Mouse (Mus musculus) monocyte, adult 5-6 weeks (primary cell): ENCODE data around the gene Uck2. TPM values are rescaled to one million over a fixed set of nuclear protein-coding genes. Genes with fewer than 3 reads are reported as not detected.

Experiments
- ATAC-seq: fragments of 153-309, 156-312 bp; replicated peaks from 2 replicates; pipeline ENCODE4 v1.8.0; 2017; ENCODE audit warnings: mild to moderate bottlenecking; ENCODE audit not compliant: low TSS enrichment, insufficient number of reproducible peaks, severe bottlenecking, poor library complexity, low FRiP score
- total RNA-seq: library from RNA; stranded (forward); fragments of 200-1000, 200-491, 200-594 nt; gene quantifications from 3 replicates; pipeline ENCODE4 v1.2.3, GENCODE M21; 2017

The Uck2 gene
- total RNA-seq, 1 experiment from 2014 or later: 12.9 TPM

- ATAC-seq: no peak
These were observed 18.4 kb downstream of the Uck2 start for GRCm38 (mm10) chr1:167266720-167267119.

GRCm38 (mm10) chr1:167265366-167265765 is 19.8 kb downstream of the Uck2 start:
- ATAC-seq: no peak

- ATAC-seq: no peak
These were observed 22.6 kb downstream of the Uck2 start for GRCm38 (mm10) chr1:167262489-167263041.

GRCm38 (mm10) chr1:167261750-167262149 is 23.4 kb downstream of the Uck2 start:
- no peak for ATAC-seq

- no peak for ATAC-seq
These were observed 25.4 kb downstream of the Uck2 start for GRCm38 (mm10) chr1:167259702-167260101.

- no peak for ATAC-seq
These were observed 28.3 kb downstream of the Uck2 start for GRCm38 (mm10) chr1:167256724-167257302.

- no peak for ATAC-seq
These were observed 31.5 kb downstream of the Uck2 start for GRCm38 (mm10) chr1:167253579-167253978.

GRCm38 (mm10) chr1:167249881-167250280 is 35.2 kb downstream of the Uck2 start:
- ATAC-seq: no peak

- no peak for ATAC-seq
These were observed 35.9 kb downstream of the Uck2 start for GRCm38 (mm10) chr1:167249252-167249651.

DNA sequence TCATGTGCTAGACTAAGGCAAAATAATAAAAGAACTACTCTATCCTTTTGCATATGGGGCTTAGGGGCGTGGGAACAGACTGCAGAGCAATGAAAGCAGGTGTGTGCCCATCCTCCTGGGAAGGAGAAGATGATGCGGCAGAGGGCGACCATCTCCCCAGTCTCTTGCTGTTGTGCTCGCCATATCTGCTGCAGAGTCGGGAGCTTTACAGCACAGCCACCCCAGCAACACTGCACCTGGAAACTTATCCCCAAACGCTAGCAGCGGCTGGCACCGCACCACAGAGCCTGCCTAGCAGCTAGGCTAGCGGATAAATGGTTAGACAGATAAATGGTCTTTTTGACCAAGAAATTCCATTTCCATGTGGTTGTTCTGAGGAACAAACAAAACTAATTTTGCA is 37.2 kb downstream of the Uck2 start:
- no peak for ATAC-seq

- peak; percentile 16; the same call in 1 of the 2 replicates for ATAC-seq
These were observed 38.1 kb downstream of the Uck2 start for GRCm38 (mm10) chr1:167246976-167247375.

- ATAC-seq: peak; percentile 59
These were observed 38.8 kb downstream of the Uck2 start for GRCm38 (mm10) chr1:167246275-167246674.

DNA sequence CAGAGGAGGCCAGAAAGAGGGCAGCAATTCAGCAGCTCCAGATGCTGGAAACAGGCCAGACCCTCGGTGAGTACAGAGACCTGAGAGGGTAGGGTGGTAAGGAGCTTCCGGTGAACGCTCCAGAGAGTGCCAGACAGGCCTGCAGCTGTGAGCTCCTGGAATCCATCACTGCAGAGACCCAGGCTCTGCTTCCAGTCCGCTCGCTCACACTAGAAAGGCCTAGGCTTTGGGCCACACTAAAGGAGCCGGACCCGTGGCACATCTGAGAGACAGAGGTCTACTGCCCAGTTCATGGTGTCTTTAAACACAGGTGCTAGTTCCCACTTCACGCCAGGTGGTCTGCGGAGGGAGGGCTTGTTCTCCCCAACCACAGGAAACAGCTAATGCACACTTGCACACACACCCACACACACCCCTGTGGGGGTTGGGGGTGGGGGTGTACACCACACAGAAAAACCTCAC is 39.9 kb downstream of the Uck2 start:
- no peak for ATAC-seq

DNA sequence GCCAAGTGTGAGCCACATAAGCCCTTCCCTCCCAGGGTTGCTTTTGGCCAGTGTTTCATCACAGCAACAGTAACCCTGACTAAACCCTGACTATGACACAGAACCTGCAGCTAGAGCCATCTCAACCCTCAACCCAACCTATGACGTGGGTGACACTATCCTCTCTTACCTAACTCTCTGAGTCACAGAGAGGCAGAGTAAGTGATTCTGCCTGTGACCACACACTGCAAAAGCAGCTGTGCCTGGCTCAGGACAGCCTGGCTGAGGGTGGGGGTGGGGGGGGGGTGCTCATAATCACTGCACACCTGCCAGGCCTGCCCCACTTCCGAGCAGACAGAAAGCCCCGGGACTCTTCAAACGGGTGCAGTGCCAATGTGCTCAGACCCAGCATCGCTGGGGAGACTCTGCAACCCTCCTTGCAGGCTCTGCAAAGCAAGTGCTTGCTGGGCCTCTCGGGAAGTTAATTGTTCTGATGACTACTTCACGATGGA is 42.9 kb downstream of the Uck2 start:
- peak; percentile 52 for ATAC-seq

DNA sequence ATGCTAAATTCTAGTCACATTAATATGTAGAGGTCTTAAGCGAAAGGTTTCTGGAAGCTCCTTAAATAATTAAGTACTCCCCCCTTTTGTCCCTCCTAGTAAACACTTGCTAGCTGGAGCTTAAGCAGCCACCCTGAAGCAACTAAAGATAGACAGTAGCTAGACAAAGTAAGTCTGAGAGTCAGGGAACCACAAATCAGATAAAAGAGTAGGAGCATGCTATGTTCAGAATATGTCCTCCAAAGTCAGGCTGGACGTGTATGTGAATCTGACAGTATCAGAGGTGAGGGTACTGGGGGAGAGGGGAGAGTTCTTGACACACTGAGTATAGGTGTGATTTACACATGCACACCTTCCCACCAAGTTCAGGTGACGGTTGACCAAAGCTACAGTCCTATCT is 43.6 kb downstream of the Uck2 start:
- ATAC-seq: no peak

DNA sequence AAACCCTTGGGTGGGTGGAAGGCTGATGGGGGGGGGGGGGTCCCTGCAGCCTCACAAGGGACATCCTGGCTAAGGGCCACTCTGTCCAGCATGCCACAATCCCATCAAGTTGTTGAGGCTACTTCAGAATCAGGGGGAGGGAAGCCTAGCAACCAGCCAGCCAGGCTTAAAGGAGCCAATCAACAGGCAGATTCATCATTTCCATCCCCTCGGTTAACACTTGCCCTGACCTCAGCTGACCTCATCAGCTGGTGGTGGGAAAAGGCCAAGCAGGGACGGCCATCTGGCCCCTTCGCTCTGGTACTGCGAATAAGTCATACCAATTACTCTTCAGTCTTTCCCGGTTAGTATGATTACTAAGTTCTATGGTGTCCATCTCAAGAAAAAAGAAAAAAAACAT is 44.8 kb downstream of the Uck2 start:
- ATAC-seq: no peak

GRCm38 (mm10) chr1:167239916-167240315 is 45.2 kb downstream of the Uck2 start:
- ATAC-seq: no peak

DNA sequence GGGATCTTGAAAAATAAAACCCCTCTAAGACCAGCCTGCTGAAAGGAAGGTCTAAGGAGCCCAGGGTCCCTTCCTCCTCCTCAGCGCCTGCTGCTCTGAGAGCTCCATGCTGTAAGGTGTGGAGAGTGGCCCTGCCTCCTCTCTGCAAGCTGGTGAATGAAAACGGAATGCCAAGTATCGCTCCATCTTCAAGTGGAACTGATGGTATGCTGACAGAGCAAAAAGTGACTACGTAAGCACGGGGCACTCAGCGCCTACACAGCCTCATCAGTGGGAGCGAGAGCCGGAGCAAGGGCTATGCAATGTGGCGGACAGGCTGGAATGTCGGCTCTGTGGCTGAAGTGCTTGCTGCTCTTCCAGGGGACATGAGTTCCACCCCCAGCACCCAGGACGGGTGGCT is 47.3 kb downstream of the Uck2 start:
- no peak for ATAC-seq

GRCm38 (mm10) chr1:167236790-167237189 is 48.3 kb downstream of the Uck2 start:
- no peak for ATAC-seq

DNA sequence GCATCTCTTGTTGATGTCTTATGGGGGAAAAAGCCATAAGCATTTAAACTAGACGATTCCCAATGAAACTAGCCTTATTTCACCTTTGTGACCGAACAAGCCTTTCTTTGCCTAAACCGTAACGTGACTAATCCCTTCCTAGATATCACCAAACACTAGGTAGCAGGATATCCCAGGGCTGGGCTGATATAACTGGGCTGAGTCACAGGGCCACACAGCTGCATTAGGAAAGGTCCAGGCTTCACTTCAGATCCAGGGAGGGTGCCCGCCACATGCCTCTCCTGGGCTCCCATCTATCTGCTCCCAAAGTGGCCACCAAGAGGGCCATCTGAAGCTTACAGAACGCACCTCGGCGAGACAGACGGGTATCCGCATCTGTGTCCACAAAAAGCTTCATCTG is 50.8 kb downstream of the Uck2 start:
- ATAC-seq: no peak

DNA sequence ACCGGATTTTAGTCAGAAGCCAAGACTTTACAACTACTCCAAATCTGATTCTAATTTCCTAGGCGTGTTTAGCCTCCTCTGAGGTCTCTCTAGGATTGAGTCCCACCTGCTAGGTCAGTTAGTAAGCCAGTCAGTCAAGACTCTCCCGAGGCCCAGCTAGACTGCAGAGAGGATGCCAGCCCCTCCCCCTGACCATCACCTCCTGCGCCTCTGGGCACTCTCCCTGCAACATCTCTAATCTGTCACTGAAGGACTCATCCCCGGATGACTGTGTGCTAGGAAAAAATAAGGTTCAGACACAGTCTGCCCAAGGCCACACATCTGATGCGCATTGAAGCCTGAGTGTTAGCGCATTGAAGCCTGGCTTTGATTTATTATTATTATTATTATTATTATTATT is 52.2 kb downstream of the Uck2 start:
- no peak for ATAC-seq
